Mouse (Mus musculus) embryonic facial prominence, embryonic 14.5 days (tissue): ENCODE data around the gene Megf11. TPM values are rescaled to one million over a fixed set of nuclear protein-coding genes. Genes with fewer than 3 reads are reported as not detected.
"Not testable (repeated sequence)": the region's sequence is repeated elsewhere in the genome, so short reads cannot be mapped to it uniquely, and the experiment has no call there.

Source experiments
- ATAC-seq: fragments of 200-750 bp; cut with Nextera tagmentation; 2 replicates; pipeline ENCODE4 v1.8.0; 2017; ENCODE audit warnings: low read depth, moderate number of reproducible peaks, moderate TSS enrichment
- DNase-seq: peaks from one replicate; pipeline ENCODE4 v3.0.0-alpha.2; 2015; ENCODE audit warnings: low spot score
- H3K27ac ChIP-seq: fragments of 300-500 bp; sonication (generic); replicated peaks from 2 replicates; pipeline ENCODE4 v1.5.1; 2014; ENCODE audit warnings: low read depth, mild to moderate bottlenecking, low read length, moderate library complexity
- H3K27me3 ChIP-seq: fragments of 300-500 bp; sonication (generic); replicated peaks from 2 replicates; pipeline ENCODE4 v1.6.1; 2014; ENCODE audit warnings: low read length; ENCODE audit not compliant: control insufficient read depth, insufficient read depth
- H3K36me3 ChIP-seq: fragments of 300-500 bp; sonication (generic); 2 replicates; pipeline ENCODE4 v1.6.1; 2014; ENCODE audit warnings: low read length, mixed read lengths; ENCODE audit not compliant: control insufficient read depth, insufficient read depth
- H3K4me1 ChIP-seq: fragments of 300-500 bp; sonication (generic); 2 replicates; pipeline ENCODE4 v1.6.1; 2014; ENCODE audit warnings: antibody characterized with exemption, low read length; ENCODE audit not compliant: control insufficient read depth, insufficient read depth
- H3K4me2 ChIP-seq: fragments of 300-500 bp; sonication (generic); 2 replicates; pipeline ENCODE4 v1.6.1; 2014; ENCODE audit warnings: low read depth, mild to moderate bottlenecking, low read length, moderate library complexity, mixed read lengths
- H3K4me3 ChIP-seq: fragments of 300-500 bp; sonication (generic); 2 replicates; pipeline ENCODE4 v1.5.1; 2014; ENCODE audit warnings: low read depth, mild to moderate bottlenecking, low read length
- H3K9ac ChIP-seq: fragments of 300-500 bp; sonication (generic); 2 replicates; pipeline ENCODE4 v1.6.1; 2014; ENCODE audit warnings: low read depth, mild to moderate bottlenecking, low read length, moderate library complexity, mixed read lengths
- H3K9me3 ChIP-seq: fragments of 300-500 bp; sonication (generic); 2 replicates; pipeline ENCODE4 v1.6.1; 2016; ENCODE audit warnings: low read length; ENCODE audit not compliant: control insufficient read depth
- WGBS: fragments of 180-500 bp; shearing (Covaris S2); extraction: QIAGEN DNeasy Blood & Tissue Kit; methylation state at CpG from one replicate; pipeline ENCODE4 v1.1.7; 2014; 5-methylcytosine and 5-hydroxymethylcytosine counted together
- polyA plus RNA-seq: library from polyadenylated mRNA; unstranded; fragments of >200 nt; fragmentation: Nextera tagmentation; extraction: Ambion mirVana; gene quantifications from 2 replicates; pipeline ENCODE4 v1.2.1, GENCODE M21; 2014

Megf11 gene
- polyA plus RNA-seq, 1 experiment from 2014 or later: 1.3 TPM

DNA sequence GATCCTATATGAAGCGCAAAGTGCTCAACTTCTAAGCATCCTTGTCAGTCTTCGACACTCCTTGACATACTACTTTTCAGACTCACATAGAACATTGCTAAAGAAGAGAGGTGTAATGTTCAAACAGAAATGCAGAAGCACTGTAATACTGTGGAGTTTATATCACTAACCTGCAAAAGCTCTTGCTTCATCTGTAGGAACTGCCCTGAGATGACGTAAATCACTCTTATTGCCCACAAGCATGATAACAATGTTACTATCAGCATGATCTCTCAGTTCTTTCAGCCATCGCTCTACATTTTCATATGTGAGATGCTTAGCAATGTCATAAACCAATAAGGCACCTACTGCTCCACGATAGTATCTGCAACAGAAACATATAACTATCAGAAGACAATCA is 341.0 kb downstream of the Megf11 start:
- Histone ChIP-seq H3K9me3 (no peaks in the 10 kb centered on the region), H3K27ac (no peak overlapping the region), H3K4me1 (no peaks in the 10 kb centered on the region), H3K4me2 (no peak overlapping the region), H3K27me3 (no peaks in the 10 kb centered on the region), H3K9ac (no peak overlapping the region), H3K36me3 (peaks cover 45% of the 10 kb centered on the region), H3K4me3 (no peak overlapping the region)
- ATAC-seq (no peak), DNase-seq (no peak)
- WGBS: 95% methylated on average over 5 of the region's 5 CpGs

DNA sequence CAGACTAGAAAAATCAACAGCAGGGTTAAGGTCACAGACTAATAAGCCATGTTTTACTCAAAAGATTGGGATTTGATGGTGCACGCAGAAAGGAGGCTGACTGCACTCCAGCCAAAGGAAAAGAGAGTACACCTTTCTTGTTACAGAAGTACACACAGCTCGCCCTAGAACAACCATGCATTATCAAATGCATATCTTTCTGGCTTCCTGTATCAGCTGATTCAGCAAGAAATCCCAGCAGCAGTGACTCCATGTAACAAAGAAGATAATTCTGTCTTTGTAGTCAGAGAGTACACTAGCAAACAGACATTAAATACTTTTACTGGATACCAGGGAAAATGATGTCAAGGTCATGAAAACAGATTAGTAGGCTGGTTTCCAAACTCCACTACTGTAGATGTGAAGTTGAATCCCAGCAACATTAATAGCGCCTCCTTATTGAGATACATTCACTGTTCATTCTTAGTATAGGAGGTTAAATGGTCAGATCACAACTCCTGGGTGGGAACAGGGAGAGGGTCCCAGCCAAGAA is 345.7 kb downstream of the Megf11 start:
- H3K9ac ChIP-seq: no peak overlapping the region
- peaks cover 4% of the 10 kb centered on the region; the same call in 1 of the 2 replicates for H3K4me1 ChIP-seq
- H3K9me3 ChIP-seq: no peaks in the 10 kb centered on the region
- H3K4me2 ChIP-seq: no peak overlapping the region
- DNase-seq: no peak
- H3K27ac ChIP-seq: no peak overlapping the region
- H3K27me3 ChIP-seq: no peaks in the 10 kb centered on the region
- H3K36me3 ChIP-seq: peaks cover 20% of the 10 kb centered on the region
- H3K4me3 ChIP-seq: no peak overlapping the region
- no peak for ATAC-seq
- WGBS: 88% methylated on average over 3 of the region's 3 CpGs

DNA sequence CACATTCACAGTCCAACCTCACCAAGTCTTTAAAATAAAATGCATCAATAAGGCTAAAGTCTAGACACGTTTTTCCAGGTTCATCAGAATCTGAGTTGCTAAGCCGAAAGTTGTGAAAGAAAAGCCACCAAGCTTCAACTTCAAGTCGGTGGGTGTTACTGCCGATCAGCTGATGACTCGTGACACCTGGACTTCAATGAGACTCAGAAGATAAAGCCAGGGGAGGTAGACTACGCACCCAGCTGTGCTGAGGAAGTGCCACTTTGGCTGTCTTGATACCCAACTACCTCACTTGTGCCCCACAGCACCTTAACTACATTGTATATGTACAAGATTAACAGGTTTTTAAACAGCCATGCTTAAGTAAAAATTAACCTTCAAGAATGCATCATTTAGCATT is 348.7 kb downstream of the Megf11 start:
- no peak overlapping the region for H3K4me3 ChIP-seq
- no peaks in the 10 kb centered on the region for H3K9me3 ChIP-seq
- ATAC-seq (no peak), DNase-seq (no peak)
- no peak overlapping the region for H3K9ac ChIP-seq
- H3K27ac ChIP-seq: no peak overlapping the region
- no peaks in the 10 kb centered on the region for H3K27me3 ChIP-seq
- 69% methylated on average over 6 of the region's 6 CpGs for WGBS
- H3K4me1 ChIP-seq: peaks cover 5% of the 10 kb centered on the region; the same call in 1 of the 2 replicates
- H3K36me3 ChIP-seq: no peaks in the 10 kb centered on the region
- H3K4me2 ChIP-seq: no peak overlapping the region

DNA sequence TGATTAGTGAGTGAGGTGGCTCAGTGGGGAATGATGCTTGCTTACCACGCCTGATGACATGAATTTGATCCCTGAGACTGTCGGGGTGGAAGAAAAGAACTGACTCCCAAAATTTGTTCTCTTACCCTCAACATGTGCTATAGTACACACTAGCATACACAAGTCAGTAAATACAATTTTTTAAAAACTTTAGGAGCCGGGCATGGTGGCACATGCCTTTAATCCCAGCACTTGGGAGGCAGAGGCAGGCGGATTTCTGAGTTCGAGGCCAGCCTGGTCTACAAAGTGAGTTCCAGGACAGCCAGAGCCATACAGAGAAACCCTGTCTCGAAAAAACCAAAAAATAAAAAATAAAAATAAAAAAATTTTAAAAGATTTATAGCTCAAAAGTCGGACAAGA is 349.6 kb downstream of the Megf11 start:
- 89% methylated on average over 7 of the region's 7 CpGs for WGBS
- not testable (repeated sequence) for DNase-seq, H3K27ac ChIP-seq, H3K4me3 ChIP-seq, ATAC-seq, H3K36me3 ChIP-seq, H3K9me3 ChIP-seq, H3K27me3 ChIP-seq, H3K9ac ChIP-seq, H3K4me1 ChIP-seq, H3K4me2 ChIP-seq

DNA sequence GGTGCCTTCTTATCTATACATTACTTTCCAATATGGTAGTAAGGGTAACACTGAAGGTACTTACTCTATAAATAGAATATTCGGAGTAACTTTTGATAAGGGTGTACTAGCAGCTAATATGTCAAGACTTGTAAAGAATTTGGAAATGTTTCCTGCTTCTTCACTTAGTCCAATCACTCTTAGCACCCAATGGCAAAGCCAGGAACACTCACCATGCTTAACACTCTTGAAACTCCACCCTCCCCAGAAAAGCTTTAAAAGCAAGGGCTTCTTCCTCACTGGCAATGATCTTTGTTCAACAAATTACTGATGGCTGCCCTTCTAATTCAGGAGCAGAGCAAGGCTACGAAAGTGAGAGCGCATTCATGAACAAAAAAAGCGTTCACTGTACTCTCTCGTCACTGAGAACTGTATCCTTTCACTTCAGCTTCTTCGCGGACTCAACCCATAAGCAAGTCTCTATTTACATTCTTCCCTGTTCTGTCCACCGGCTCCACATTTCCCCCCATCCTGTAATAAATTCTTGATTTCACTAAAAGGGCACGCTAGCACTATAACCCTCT is 350.7 kb downstream of the Megf11 start:
- Histone ChIP-seq H3K9me3 (no peaks in the 10 kb centered on the region), H3K4me2 (peak overlapping the region; percentile 59), H3K9ac (peak overlapping the region; percentile 94), H3K27ac (peak overlapping the region; percentile 94; the same call in 1 of the 2 replicates), H3K4me3 (peak overlapping the region; percentile 95), H3K4me1 (peaks cover 5% of the 10 kb centered on the region; the same call in 1 of the 2 replicates), H3K27me3 (no peaks in the 10 kb centered on the region), H3K36me3 (no peaks in the 10 kb centered on the region)
- ATAC-seq (no peak), DNase-seq (no peak)
- 14% methylated on average over 9 of the region's 9 CpGs for WGBS

DNA sequence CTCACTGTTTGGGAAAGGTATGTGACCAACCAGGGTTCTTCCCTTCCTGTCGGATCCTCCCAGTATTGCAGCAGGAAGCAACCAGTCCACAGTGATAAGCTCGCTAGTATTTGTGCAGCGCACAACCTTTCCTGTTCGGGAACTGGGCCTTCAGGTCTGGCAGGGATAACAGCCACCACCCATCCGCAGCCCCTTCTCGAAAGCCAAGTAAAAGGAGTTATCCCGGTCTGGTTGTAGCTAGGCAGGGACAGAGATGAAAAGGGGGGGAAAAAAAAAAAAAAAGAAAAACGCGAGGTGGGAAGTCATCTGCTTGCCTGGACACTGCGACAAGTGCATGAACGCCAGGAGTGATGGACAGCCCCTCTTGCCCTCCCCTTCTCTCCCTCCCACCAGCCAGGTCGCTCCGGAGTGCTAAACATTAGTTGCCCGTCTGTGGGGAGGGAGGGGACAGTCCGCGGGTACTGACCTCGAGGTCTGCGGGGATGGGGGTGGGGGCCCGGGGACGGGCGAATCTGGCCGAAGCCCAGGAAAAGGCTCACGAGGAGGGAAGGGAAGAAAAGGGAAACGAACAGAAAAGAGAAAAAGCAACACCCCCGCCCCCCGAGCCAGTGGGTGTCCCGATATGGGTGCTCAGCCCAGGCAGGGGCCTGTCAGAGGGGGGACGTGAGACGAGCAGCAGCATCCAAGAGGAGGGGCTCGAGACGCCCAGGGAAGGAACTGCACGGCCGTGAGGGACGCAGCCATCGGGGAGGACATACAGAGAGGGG is 351.4 kb downstream of the Megf11 start:
- 2% methylated on average over 26 of the region's 35 CpGs for WGBS
- peak overlapping the region; percentile 59 for H3K4me2 ChIP-seq
- H3K4me3 ChIP-seq: peak overlapping the region; percentile 95
- H3K9me3 ChIP-seq: no peaks in the 10 kb centered on the region
- H3K36me3 ChIP-seq: no peaks in the 10 kb centered on the region
- peaks cover 5% of the 10 kb centered on the region; the same call in 1 of the 2 replicates for H3K4me1 ChIP-seq
- H3K9ac ChIP-seq: peak overlapping the region; percentile 94
- H3K27me3 ChIP-seq: no peaks in the 10 kb centered on the region
- peak; percentile 77 for ATAC-seq
- peak overlapping the region; percentile 94 for H3K27ac ChIP-seq
- DNase-seq: peak; percentile 86

DNA sequence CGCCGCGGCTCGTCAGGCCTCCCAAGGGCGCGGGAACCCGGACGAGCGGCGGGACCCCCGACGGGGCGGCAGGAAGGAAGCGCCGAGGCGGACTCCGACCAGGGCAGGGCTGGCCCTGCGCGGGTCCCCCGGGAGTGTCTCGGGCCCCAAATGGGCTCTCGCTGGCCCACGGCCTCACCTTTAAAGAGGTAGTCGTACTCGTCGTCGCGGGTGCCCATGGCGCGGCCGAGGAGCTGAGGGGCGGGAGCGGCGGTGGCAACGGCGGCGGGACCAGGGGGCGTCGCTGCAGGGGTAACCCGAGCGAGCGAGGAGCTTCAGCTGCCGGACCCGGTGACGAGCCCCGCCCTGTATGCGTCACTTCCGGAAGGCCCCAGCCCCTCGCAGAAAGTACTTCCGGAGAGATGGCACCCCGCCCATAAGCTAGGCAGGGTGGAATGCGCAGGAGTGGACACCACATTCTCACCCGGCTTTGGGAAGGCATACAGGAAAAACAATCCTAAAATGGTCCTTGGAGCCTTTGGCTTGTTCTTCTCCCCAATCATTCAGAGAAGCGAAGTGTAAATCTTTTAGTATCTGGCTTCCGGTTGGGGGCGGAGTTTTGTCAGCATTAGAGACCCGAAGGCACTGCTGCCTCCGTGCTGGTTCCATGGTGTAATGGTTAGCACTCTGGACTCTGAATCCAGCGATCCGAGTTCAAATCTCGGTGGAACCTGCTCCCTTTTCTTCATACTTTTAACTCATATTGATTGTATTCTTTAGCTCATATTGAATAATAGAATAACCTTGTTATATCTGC is 352.2 kb downstream of the Megf11 start, which contains the start of gene Rab11a:
TSS of gene Rab11a (minus strand) at position 353 of the 796 bp plus-strand sequence.
- Histone ChIP-seq H3K4me2 (peak within 1 kb of the TSS; percentile 59), H3K4me3 (peak within 1 kb of the TSS; percentile 95), H3K4me1 (peaks cover 5% of the 10 kb centered on the region; the same call in 1 of the 2 replicates), H3K9ac (peak within 1 kb of the TSS; percentile 94), H3K36me3 (no peaks in the 10 kb centered on the region), H3K27me3 (no peaks in the 10 kb centered on the region), H3K27ac (peak within 1 kb of the TSS; percentile 94), H3K9me3 (no peaks in the 10 kb centered on the region)
- ATAC-seq (peak; percentile 97), DNase-seq (peak; percentile 97)
- WGBS: under 1% methylated on average over 34 of the region's 61 CpGs

DNA sequence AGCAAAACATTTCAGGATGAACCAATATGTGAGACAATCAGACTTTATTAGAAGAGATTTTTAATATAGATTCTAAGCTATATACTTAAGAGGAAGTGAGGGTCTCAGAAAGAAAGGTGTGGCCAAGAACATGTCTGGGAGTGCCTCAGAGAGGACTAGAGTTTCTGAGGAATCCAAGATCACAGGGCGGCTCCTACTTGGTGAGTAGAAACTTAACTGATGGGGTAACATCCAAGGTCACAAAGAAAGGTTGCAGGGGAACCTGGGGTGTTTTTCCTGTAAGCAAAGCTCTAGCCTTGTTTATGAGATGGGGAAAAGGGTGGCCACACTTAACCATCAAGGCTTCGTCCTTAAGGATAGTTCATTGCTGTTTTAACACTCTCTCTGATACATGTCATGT is 353.6 kb downstream of the Megf11 start:
- Histone ChIP-seq H3K4me2 (no peak overlapping the region), H3K4me1 (peaks cover 5% of the 10 kb centered on the region; the same call in 1 of the 2 replicates), H3K36me3 (no peaks in the 10 kb centered on the region), H3K27ac (no peak overlapping the region), H3K9me3 (no peaks in the 10 kb centered on the region), H3K4me3 (no peak overlapping the region), H3K9ac (no peak overlapping the region), H3K27me3 (no peaks in the 10 kb centered on the region)
- ATAC-seq (no peak), DNase-seq (no peak)
- WGBS: 83% methylated on average over 2 of the region's 2 CpGs
